Mouse (Mus musculus) MEL (cell line): ENCODE results near the gene Gpatch3.

Experiments used
- EP300 ChIP-seq, 2 experiments: IDR thresholded peaks; 2 replicates each; pipeline ENCODE4 v1.6.1; 2011; ENCODE audit warnings: improper control_type of control experiment in 2 of 2, low read length in 2 of 2, low read depth in 1 of 2, mild to moderate bottlenecking in 1 of 2
- KAT2A ChIP-seq: conservative IDR thresholded peaks from 2 replicates; pipeline ENCODE4 v1.6.1; 2012; ENCODE audit warnings: low read depth, low read length, improper control_type of control experiment, inconsistent platforms
- MAX ChIP-seq: IDR thresholded peaks from 2 replicates; pipeline ENCODE4 v1.6.1; 2011; ENCODE audit warnings: low read length, improper control_type of control experiment
- MAZ ChIP-seq: IDR thresholded peaks from 2 replicates; pipeline ENCODE4 v1.6.1; 2012; ENCODE audit warnings: low read depth, mild to moderate bottlenecking, inconsistent platforms, low read length, improper control_type of control experiment
- MEF2A ChIP-seq: IDR thresholded peaks from 2 replicates; pipeline ENCODE4 v1.6.1; 2014; ENCODE audit warnings: low read depth, mild to moderate bottlenecking, inconsistent platforms, low read length, improper control_type of control experiment; ENCODE audit not compliant: poor library complexity, insufficient replicate concordance, severe bottlenecking; ENCODE audit errors: extremely low read depth
- POLR2A ChIP-seq, 2 experiments: IDR thresholded peaks; 2 replicates each; pipeline ENCODE4 v1.6.1; 2011 to 2012; ENCODE audit warnings: low read length in 2 of 2, mild to moderate bottlenecking in 2 of 2, control low read depth in 1 of 2, improper control_type of control experiment in 1 of 2, low read depth in 1 of 2, moderate library complexity in 1 of 2; ENCODE audit not compliant: control insufficient read depth in 1 of 2, insufficient read depth in 1 of 2, poor library complexity in 1 of 2
- RCOR1 ChIP-seq: IDR thresholded peaks from 2 replicates; pipeline ENCODE4 v1.6.1; 2012; ENCODE audit warnings: low read depth, mild to moderate bottlenecking, inconsistent platforms, low read length, improper control_type of control experiment
- SMC3 ChIP-seq: IDR thresholded peaks from 2 replicates; pipeline ENCODE4 v1.6.1; 2011; ENCODE audit warnings: low read depth, low read length, improper control_type of control experiment

DNA sequence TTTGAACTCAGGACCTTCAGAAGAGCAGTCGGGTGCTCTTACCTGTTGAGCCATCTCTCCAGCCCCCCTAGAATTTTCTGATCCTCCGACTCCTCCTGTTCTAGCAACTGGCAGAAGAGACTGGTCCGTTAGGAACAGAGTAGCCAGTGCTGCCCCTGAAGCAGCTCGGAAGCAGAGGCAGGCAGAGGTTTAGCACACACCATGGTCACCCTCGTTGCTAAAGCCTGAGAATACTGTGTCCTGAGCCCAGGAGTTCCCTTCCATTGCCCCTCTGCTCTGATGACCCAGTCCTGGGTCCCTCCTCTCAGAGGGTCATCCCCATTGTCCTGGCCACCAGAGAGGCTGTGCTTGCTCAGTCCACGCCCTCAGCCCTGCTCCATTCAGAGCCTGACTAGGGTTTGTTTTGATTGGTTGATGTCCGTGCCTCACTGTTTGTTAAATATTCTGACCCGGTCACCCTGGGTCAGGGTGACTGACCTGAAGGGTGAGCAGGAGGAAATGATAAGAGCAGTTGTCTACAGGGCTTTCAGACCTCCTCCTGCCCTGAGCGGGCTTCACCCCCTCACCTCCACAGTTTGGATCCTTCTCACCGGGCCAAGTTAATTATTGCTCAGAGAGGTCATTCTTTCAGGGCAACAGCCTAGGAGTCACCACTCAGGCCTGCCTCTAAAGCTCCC is 17.4 kb upstream of the Gpatch3 start:
- TF ChIP-seq POLR2A (IDR thresholded peaks at IDR 0.05; ENCODE audit: control insufficient read depth in 1 of 2, insufficient read depth in 1 of 2, low read depth in 1 of 2, low read length in 2 of 2, poor library complexity in 1 of 2) (no peak), MEF2A (no peak), RCOR1 (no peak), KAT2A (no peak), MAX (no peak), EP300 (IDR thresholded peaks at IDR 0.05; ENCODE audit: low read depth in 1 of 2, low read length in 2 of 2) (no peak), SMC3 (no peak), MAZ (no peak)
